Mouse (Mus musculus): Measurements from ENCODE around the gene Gm43517.

Gene Gm43517

GRCm38 (mm10) chr12:49384876-49385630 lies at the start of gene Gm43517:
Gene Gm43517, plus strand, starts transcription at chr12:49385174.
- no peak for DNase-seq (ENCODE audit: low read depth in 1 of 2, low spot score in 2 of 2)

- no peak for DNase-seq (ENCODE audit: low read depth in 1 of 2, low spot score in 2 of 2)
Observed at GRCm38 (mm10) chr12:49349697-49350096, 35.3 kb upstream of the Gm43517 start.

- no peak for DNase-seq (ENCODE audit: low read depth in 1 of 2, low spot score in 2 of 2)
Observed at GRCm38 (mm10) chr12:49368931-49369330, 16.0 kb upstream of the Gm43517 start.

GRCm38 (mm10) chr12:49372170-49372569 lies 12.8 kb upstream of the Gm43517 start:
- DNase-seq (ENCODE audit: low read depth in 1 of 2, low spot score in 2 of 2), result no peak

- no peak for DNase-seq (ENCODE audit: low read depth in 1 of 2, low spot score in 2 of 2)
Observed at GRCm38 (mm10) chr12:49373176-49373575, 11.8 kb upstream of the Gm43517 start.

GRCm38 (mm10) chr12:49373821-49374605 lies 11.0 kb upstream of the Gm43517 start:
- DNase-seq (ENCODE audit: low read depth in 1 of 2, low spot score in 2 of 2), result no peak

- DNase-seq (ENCODE audit: low read depth in 1 of 2, low spot score in 2 of 2), result no peak
Observed at GRCm38 (mm10) chr12:49374606-49374995, 10.4 kb upstream of the Gm43517 start.

GRCm38 (mm10) chr12:49375427-49376317 lies 9.3 kb upstream of the Gm43517 start:
- no peak for DNase-seq (ENCODE audit: low read depth in 1 of 2, low spot score in 2 of 2)

GRCm38 (mm10) chr12:49376318-49376992 lies 8.5 kb upstream of the Gm43517 start:
- no peak for DNase-seq (ENCODE audit: low read depth in 1 of 2, low spot score in 2 of 2)

- no peak for DNase-seq (ENCODE audit: low read depth in 1 of 2, low spot score in 2 of 2)
Observed at GRCm38 (mm10) chr12:49377281-49377970, 7.5 kb upstream of the Gm43517 start.

GRCm38 (mm10) chr12:49378920-49379319 lies 6.1 kb upstream of the Gm43517 start:
- no peak for DNase-seq (ENCODE audit: low read depth in 1 of 2, low spot score in 2 of 2)

- no peak for DNase-seq (ENCODE audit: low read depth in 1 of 2, low spot score in 2 of 2)
Observed at GRCm38 (mm10) chr12:49379446-49379845, 5.5 kb upstream of the Gm43517 start.

GRCm38 (mm10) chr12:49380442-49380841 lies 4.5 kb upstream of the Gm43517 start:
- no peak for DNase-seq (ENCODE audit: low read depth in 1 of 2, low spot score in 2 of 2)

- no peak for DNase-seq (ENCODE audit: low read depth in 1 of 2, low spot score in 2 of 2)
Observed at GRCm38 (mm10) chr12:49381031-49381525, 3.9 kb upstream of the Gm43517 start.

- no peak for DNase-seq (ENCODE audit: low read depth in 1 of 2, low spot score in 2 of 2)
Observed at GRCm38 (mm10) chr12:49381721-49382365, 3.1 kb upstream of the Gm43517 start.

GRCm38 (mm10) chr12:49382565-49383520 lies 2.1 kb upstream of the Gm43517 start, which contains the start of gene Foxg1:
Gene Foxg1, plus strand, starts transcription at chr12:49382660.
- DNase-seq (ENCODE audit: low read depth in 1 of 2, low spot score in 2 of 2), result no peak

GRCm38 (mm10) chr12:49383521-49384133 lies 1.3 kb upstream of the Gm43517 start:
- no peak for DNase-seq (ENCODE audit: low read depth in 1 of 2, low spot score in 2 of 2)
